Mouse (Mus musculus) cerebellum, adult 2 months (tissue): Measurements from ENCODE around the gene Odf3l2. TPM values are rescaled to one million over a fixed set of nuclear protein-coding genes. Genes with fewer than 3 reads are reported as not detected.
A peak's percentile ranks its signal among the peaks of the same experiment; 100 is the strongest.

ENCODE experiments used
- DNase-seq, 2 experiments: peaks; one replicate each; pipeline ENCODE4 v3.0.0; 2021
- H3K27ac ChIP-seq: fragments of 200-500 bp; 2 replicates; pipeline ENCODE4 v1.5.1; 2012; ENCODE audit warnings: low read length, control low read depth, inconsistent platforms; ENCODE audit not compliant: insufficient read depth
- H3K27me3 ChIP-seq: fragments of 200-500 bp; 2 replicates; pipeline ENCODE4 v1.6.1; 2012; ENCODE audit warnings: inconsistent platforms, mild to moderate bottlenecking, low read length, moderate library complexity; ENCODE audit not compliant: control insufficient read depth, insufficient read depth
- H3K4me1 ChIP-seq: fragments of 200-500 bp; 2 replicates; pipeline ENCODE4 v1.6.1; 2011; ENCODE audit warnings: low read length; ENCODE audit not compliant: control insufficient read depth, insufficient read depth
- H3K4me3 ChIP-seq: fragments of 200-500 bp; replicated peaks from 2 replicates; pipeline ENCODE3; 2011; ENCODE audit warnings: mild to moderate bottlenecking, low read depth, low read length, control low read depth; ENCODE audit not compliant: insufficient read depth
- CTCF ChIP-seq: fragments of 200-500 bp; IDR thresholded peaks from 2 replicates; pipeline ENCODE4 v1.5.1; 2011; ENCODE audit warnings: low read depth, mild to moderate bottlenecking, control low read depth, low read length, moderate library complexity, borderline replicate concordance; ENCODE audit not compliant: insufficient read depth
- POLR2A ChIP-seq: fragments of 200-500 bp; IDR thresholded peaks from 2 replicates; pipeline ENCODE4 v1.6.1; 2011; ENCODE audit warnings: low read length, control low read depth, borderline replicate concordance; ENCODE audit not compliant: insufficient read depth
- WGBS: fragments of 180-500 bp; shearing (Covaris S2); methylation state at CpG from one replicate; pipeline ENCODE4 v1.1.7; 2018; 5-methylcytosine and 5-hydroxymethylcytosine counted together
- polyA plus RNA-seq: library from polyadenylated mRNA; depleted of rRNA; stranded (reverse); fragments of >200 nt; gene quantifications from 2 replicates; pipeline ENCODE4 v1.2.3, GENCODE M21; 2012

Gene Odf3l2
- polyA plus RNA-seq, 1 experiment = not detected

- WGBS = 37% methylated on average over 4 of the region's 4 CpGs
- Histone ChIP-seq H3K27ac (no peak overlapping the region), H3K4me1 (no peaks in the 10 kb centered on the region), H3K4me3 (no peak overlapping the region), H3K27me3 (no peaks in the 10 kb centered on the region)
- no peak for DNase-seq
- TF ChIP-seq POLR2A (no peak), CTCF (no peak)
Measured at GRCm38 (mm10) chr10:79658829-79659228, 13.3 kb upstream of the Odf3l2 start.

GRCm38 (mm10) chr10:79654946-79655395, 9.4 kb upstream of the Odf3l2 start:
- TF ChIP-seq CTCF (no peak), POLR2A (no peak)
- Histone ChIP-seq H3K4me1 (no peaks in the 10 kb centered on the region), H3K27me3 (no peaks in the 10 kb centered on the region), H3K4me3 (no peak overlapping the region), H3K27ac (no peak overlapping the region)
- 16% methylated on average over 1 of the region's 1 CpGs for WGBS
- no peak for DNase-seq

GRCm38 (mm10) chr10:79652789-79653188, 7.3 kb upstream of the Odf3l2 start:
- Histone ChIP-seq H3K27me3 (no peaks in the 10 kb centered on the region), H3K27ac (no peak overlapping the region), H3K4me1 (no peaks in the 10 kb centered on the region), H3K4me3 (no peak overlapping the region)
- no peak for DNase-seq
- WGBS = 41% methylated on average over 7 of the region's 7 CpGs
- TF ChIP-seq CTCF (no peak), POLR2A (no peak)

GRCm38 (mm10) chr10:79649070-79649751, 3.7 kb upstream of the Odf3l2 start:
- no peaks in the 10 kb centered on the region for H3K4me1 ChIP-seq
- no peaks in the 10 kb centered on the region for H3K27me3 ChIP-seq
- peak; percentile 77 to 85 for DNase-seq
- WGBS = 30% methylated on average over 7 of the region's 7 CpGs
- H3K4me3 ChIP-seq = no peak overlapping the region
- H3K27ac ChIP-seq = no peak overlapping the region
- TF ChIP-seq POLR2A = no peak
- peak; percentile 98 for TF ChIP-seq CTCF

- H3K27me3 ChIP-seq = no peaks in the 10 kb centered on the region
- H3K4me3 ChIP-seq = peak overlapping the region; percentile 81
- peak; percentile 66 to 75 for DNase-seq
- no peak overlapping the region for H3K27ac ChIP-seq
- H3K4me1 ChIP-seq = peaks cover 12% of the 10 kb centered on the region
- TF ChIP-seq CTCF = no peak
- TF ChIP-seq POLR2A = no peak
- WGBS = 6% methylated on average over 23 of the region's 23 CpGs
Measured at GRCm38 (mm10) chr10:79638486-79639204, 6.9 kb downstream of the Odf3l2 start.

GRCm38 (mm10) chr10:79637128-79638110, 8.1 kb downstream of the Odf3l2 start, which contains the start of gene Shc2:
Gene Shc2 (minus strand): TSS chr10:79637918.
- peak within 1 kb of the TSS; percentile 81 for H3K4me3 ChIP-seq
- DNase-seq = peak; percentile 85 to 86
- peak; percentile 68; the same call in 1 of the 2 replicates for TF ChIP-seq POLR2A
- no peak for TF ChIP-seq CTCF
- H3K27ac ChIP-seq = peak within 1 kb of the TSS; percentile 90
- no peaks in the 10 kb centered on the region for H3K27me3 ChIP-seq
- H3K4me1 ChIP-seq = peaks cover 12% of the 10 kb centered on the region
- under 1% methylated on average over 111 of the region's 116 CpGs for WGBS

- DNase-seq = peak; percentile 47 to 55
- no peaks in the 10 kb centered on the region for H3K27me3 ChIP-seq
- H3K27ac ChIP-seq = no peak overlapping the region; the same call in 1 of the 2 replicates
- no peak overlapping the region for H3K4me3 ChIP-seq
- peaks cover 15% of the 10 kb centered on the region for H3K4me1 ChIP-seq
- 68% methylated on average over 8 of the region's 8 CpGs for WGBS
- TF ChIP-seq POLR2A = no peak
- TF ChIP-seq CTCF = no peak
Measured at GRCm38 (mm10) chr10:79636287-79636686, 9.3 kb downstream of the Odf3l2 start.
